18 mouse cellular contexts compared by ENCODE assay signal in the genomic region with DNA sequence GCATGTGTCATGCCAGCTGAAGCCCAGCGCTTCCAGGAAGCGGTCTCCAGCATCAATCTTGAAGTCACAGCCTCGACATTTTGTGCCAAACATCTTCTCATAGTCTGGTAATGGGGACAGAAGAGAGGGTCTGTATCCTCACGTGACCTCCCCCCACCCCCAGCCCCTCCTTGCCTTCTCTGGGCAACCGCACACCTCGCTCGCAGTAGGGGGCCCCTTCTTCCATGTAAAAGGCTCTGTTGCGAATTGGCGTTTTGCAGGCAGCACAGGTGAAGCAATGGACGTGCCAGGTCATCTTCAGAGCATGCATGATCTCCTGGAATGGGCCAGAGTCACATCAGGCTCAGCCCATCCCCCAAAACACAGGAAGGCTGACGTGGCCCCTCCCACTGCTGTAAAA. TPM values are rescaled to one million over a fixed set of nuclear protein-coding genes. Genes with fewer than 3 reads are reported as not detected.
"Had no signal": no experiment of that assay in that cellular context is flagged by ENCODE, and none has a peak within 500 bp of the region (broad histone marks: within the 10 kb centered on the region; RNA-seq: fewer than 3 reads in every experiment).

No protein-coding gene starts in this region.

- H3K27ac ChIP-seq: lung, embryonic 15.5 days; macrophage; midbrain, embryonic 13.5 days; midbrain, embryonic 15.5 days; neural tube, embryonic 13.5 days; neural tube, embryonic 15.5 days had no signal

- DNase-seq: liver, postnatal 0 days; lung, adult 2 months; lung, postnatal 14 days; lung, postnatal 36 days; retina, postnatal 1 day; right cerebral cortex, postnatal 14 days; thymus, adult 18-20 months; thymus, postnatal 14 days; thymus, postnatal 36 days had no signal

- ATAC-seq: liver, postnatal 0 days; lung, postnatal 0 days; midbrain, embryonic 13.5 days; midbrain, embryonic 15.5 days had no signal

- H3K4me2 ChIP-seq: lung, embryonic 15.5 days; midbrain, embryonic 11.5 days; midbrain, embryonic 13.5 days; midbrain, embryonic 15.5 days; neural tube, embryonic 13.5 days; neural tube, embryonic 15.5 days had no signal

- H3K27me3 ChIP-seq: midbrain, embryonic 15.5 days; neural tube, embryonic 13.5 days; neural tube, embryonic 15.5 days had no signal

- H3K4me3 ChIP-seq: lung, embryonic 15.5 days; megakaryocyte, embryonic 14.5 days; midbrain, embryonic 13.5 days; midbrain, embryonic 15.5 days; neural tube, embryonic 13.5 days; neural tube, embryonic 15.5 days had no signal

- H3K9me3 ChIP-seq: lung, embryonic 15.5 days; megakaryocyte, embryonic 14.5 days; midbrain, embryonic 13.5 days; midbrain, embryonic 15.5 days; neural tube, embryonic 13.5 days; neural tube, embryonic 15.5 days had no signal

- H3K9ac ChIP-seq: liver, postnatal 0 days; lung, embryonic 15.5 days; midbrain, embryonic 13.5 days; midbrain, embryonic 15.5 days; neural tube, embryonic 13.5 days; neural tube, embryonic 15.5 days had no signal

RNA-seq across cellular contexts. Expression of gene Dbn1, which starts 11.0 kb away (rescaled TPM):
- polyA plus RNA-seq: macrophage had no signal

RNA-seq across cellular contexts. Expression of gene Prr7, which starts 34.8 kb away (rescaled TPM):
- polyA plus RNA-seq: liver, postnatal 0 days; macrophage had no signal
